Mouse (Mus musculus) gastrocnemius, postnatal 10 days (tissue): ENCODE measurements around the gene Zfp946. TPM values are rescaled to one million over a fixed set of nuclear protein-coding genes. Genes with fewer than 3 reads are reported as not detected.

Experiments used
- DNase-seq: peaks from one replicate; pipeline ENCODE4 v3.0.0; 2021; ENCODE audit warnings: mixed read lengths
- long read RNA-seq, 2 experiments: library from polyadenylated mRNA; stranded (forward); transcript quantifications; one replicate each; pipeline ENCODE4 v2.0.0; 2021
- total RNA-seq, 2 experiments: library from RNA; stranded (reverse); gene quantifications; 2 replicates each; pipeline ENCODE4 v1.2.3; 2021

Zfp946 gene
- 1 to 10 TPM; 3.6 to 4.1 TPM for total RNA-seq
- long read RNA-seq, experiment 1, partial matches to known transcripts, result 0 of 7 reads
- long read RNA-seq, experiment 1, other reads (novel, unspliced or antisense), result 3 of 7 reads
- long read RNA-seq, experiment 2, partial matches to known transcripts, result 1 of 4 reads
- long read RNA-seq, experiment 2, other reads (novel, unspliced or antisense), result 3 of 4 reads

GRCm38 (mm10) chr17:22423952-22424617 is at the start of gene Zfp946:
Gene Zfp946, plus strand, starts transcription at chr17:22424222.
- peak; percentile 67 for DNase-seq

DNA sequence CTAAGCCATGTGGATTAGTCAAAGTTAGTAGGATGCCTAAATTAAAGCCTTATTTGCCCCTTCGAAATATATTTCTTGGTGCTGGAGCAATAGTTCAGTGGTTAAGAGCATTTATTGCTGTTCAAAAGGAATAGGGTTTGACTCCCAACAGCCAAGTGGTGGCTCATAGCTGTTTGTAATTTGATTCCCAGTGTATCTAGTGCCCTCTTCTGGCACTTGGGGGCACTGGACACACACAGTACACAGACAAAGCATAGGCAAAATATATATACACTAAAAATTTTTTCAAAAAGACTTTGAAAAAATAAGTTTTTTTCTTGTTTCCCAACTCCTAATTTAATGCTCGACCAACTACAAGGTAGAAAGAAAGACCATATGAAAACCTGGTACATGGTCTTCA is 13.3 kb upstream of the Zfp946 start:
- no peak for DNase-seq

GRCm38 (mm10) chr17:22417510-22417909 is 6.5 kb upstream of the Zfp946 start:
- peak; percentile 66 for DNase-seq

- DNase-seq, result no peak
Measured at GRCm38 (mm10) chr17:22424636-22425354, 773 bp downstream of the Zfp946 start.

- no peak for DNase-seq
Measured at GRCm38 (mm10) chr17:22447684-22448083, 23.7 kb downstream of the Zfp946 start.

DNA sequence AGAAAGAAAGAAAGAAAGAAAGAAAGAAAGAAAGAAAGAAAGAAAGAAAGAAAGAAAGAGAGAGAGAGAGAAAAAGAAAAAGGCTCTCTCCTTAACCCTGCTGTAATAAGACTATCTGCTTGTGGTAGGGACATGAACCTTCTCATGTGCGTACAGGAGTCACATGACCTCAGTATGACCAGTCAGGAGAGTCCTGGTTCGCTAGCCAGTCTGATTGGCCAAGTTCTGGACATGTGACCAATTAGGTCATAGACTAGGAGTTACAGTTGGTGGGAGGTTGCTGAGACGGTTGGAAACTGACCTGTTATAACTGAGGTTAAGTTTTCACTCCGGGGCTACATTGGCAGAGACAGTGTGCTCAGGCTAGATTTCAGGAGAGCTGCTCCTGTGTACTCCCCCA is 73.1 kb downstream of the Zfp946 start:
- no peak for DNase-seq

Other genes with a start within 250 kb of the Zfp946 start
- 1 to 10 TPM; 2.1 TPM for gene Zfp994, start 198.6 kb upstream of the Zfp946 start, total RNA-seq
- 1 to 10 TPM; 7.0 to 7.4 TPM for gene CT030661.1, start 109.4 kb upstream of the Zfp946 start, total RNA-seq
- gene Zfp944, start 62.8 kb upstream of the Zfp946 start, total RNA-seq, result 1 to 10 TPM; 4.1 to 5.0 TPM
- gene Zfp758, start 62.8 kb upstream of the Zfp946 start, total RNA-seq, result 1 to 10 TPM; 6.8 TPM
- gene Vmn2r111, start 149.3 kb downstream of the Zfp946 start, total RNA-seq, result not detected
- not detected for gene Vmn2r112, start 176.7 kb downstream of the Zfp946 start, total RNA-seq